Mouse (Mus musculus) B cell, adult 2 months (primary cell): ENCODE results near the gene Rae1.

Experiments used
- DNase-seq, 2 experiments: peaks; one replicate each; pipeline ENCODE4 v3.0.0; 2022

Rae1 gene

GRCm38 (mm10) chr2:172996207-172996606, 3.7 kb upstream of the Rae1 start:
- peak; percentile 83 to 84 for DNase-seq

GRCm38 (mm10) chr2:172997748-172998147, 2.2 kb upstream of the Rae1 start:
- DNase-seq: no peak

GRCm38 (mm10) chr2:172998478-172998877, 1.4 kb upstream of the Rae1 start:
- DNase-seq: no peak

- DNase-seq: no peak
Measured at GRCm38 (mm10) chr2:173000285-173000652, 352 bp downstream of the Rae1 start.

- DNase-seq: no peak
Measured at GRCm38 (mm10) chr2:173000921-173001320, 1.0 kb downstream of the Rae1 start.

- DNase-seq: no peak
Measured at GRCm38 (mm10) chr2:173003737-173004136, 3.8 kb downstream of the Rae1 start.

GRCm38 (mm10) chr2:173010220-173010717, 10.4 kb downstream of the Rae1 start:
- DNase-seq: no peak

- no peak for DNase-seq
Measured at GRCm38 (mm10) chr2:173011440-173011839, 11.5 kb downstream of the Rae1 start.

- DNase-seq: no peak
Measured at GRCm38 (mm10) chr2:173014741-173015287, 14.9 kb downstream of the Rae1 start.

GRCm38 (mm10) chr2:173017940-173018339, 18.0 kb downstream of the Rae1 start:
- DNase-seq: peak; percentile 54 to 60

GRCm38 (mm10) chr2:173018618-173019017, 18.7 kb downstream of the Rae1 start:
- no peak for DNase-seq

- peak in 1 of 2 experiments; percentile 34 for DNase-seq
Measured at GRCm38 (mm10) chr2:173019322-173019721, 19.4 kb downstream of the Rae1 start.

- DNase-seq: peak; percentile 96 to 97
Measured at GRCm38 (mm10) chr2:173019790-173020189, 19.9 kb downstream of the Rae1 start.

GRCm38 (mm10) chr2:173020430-173020829, 20.5 kb downstream of the Rae1 start, which contains the start of gene Rbm38:
TSS of gene Rbm38 (plus strand) at chr2:173020498.
- DNase-seq: no peak

- DNase-seq: peak; percentile 97 to 98
Measured at GRCm38 (mm10) chr2:173021633-173022055, 21.7 kb downstream of the Rae1 start.

- DNase-seq: peak; percentile 68 to 71
Measured at GRCm38 (mm10) chr2:173022056-173022681, 22.3 kb downstream of the Rae1 start.

GRCm38 (mm10) chr2:173022813-173023212, 22.9 kb downstream of the Rae1 start:
- DNase-seq: no peak

- no peak for DNase-seq
Measured at GRCm38 (mm10) chr2:173023371-173023851, 23.5 kb downstream of the Rae1 start.

GRCm38 (mm10) chr2:173023966-173024365, 24.0 kb downstream of the Rae1 start:
- no peak for DNase-seq

- no peak for DNase-seq
Measured at GRCm38 (mm10) chr2:173024392-173024791, 24.5 kb downstream of the Rae1 start.

GRCm38 (mm10) chr2:173024938-173025337, 25.0 kb downstream of the Rae1 start:
- DNase-seq: no peak

- no peak for DNase-seq
Measured at GRCm38 (mm10) chr2:173026286-173026685, 26.4 kb downstream of the Rae1 start.

- peak; percentile 78 to 82 for DNase-seq
Measured at GRCm38 (mm10) chr2:173026688-173027131, 26.8 kb downstream of the Rae1 start.

GRCm38 (mm10) chr2:173027169-173027823, 27.4 kb downstream of the Rae1 start:
- no peak for DNase-seq
